Mouse (Mus musculus) hindbrain, embryonic 16.5 days (tissue): ENCODE data around the gene Cdc42ep5. TPM values are rescaled to one million over a fixed set of nuclear protein-coding genes. Genes with fewer than 3 reads are reported as not detected.
A peak's percentile ranks its signal among the peaks of the same experiment; 100 is the strongest.

ENCODE experiments used
- ATAC-seq: fragments of 200-750 bp; cut with Nextera tagmentation; 2 replicates; pipeline ENCODE4 v1.8.0; 2017; ENCODE audit warnings: moderate TSS enrichment, moderate library complexity
- H3K27ac ChIP-seq: fragments of 300-500 bp; sonication (generic); 2 replicates; pipeline ENCODE4 v1.5.1; 2014; ENCODE audit warnings: low read depth, mild to moderate bottlenecking, control low read depth, low read length, moderate library complexity
- H3K27me3 ChIP-seq: fragments of 300-500 bp; sonication (generic); replicated peaks from 2 replicates; pipeline ENCODE4 v1.6.1; 2014; ENCODE audit warnings: low read length; ENCODE audit not compliant: control insufficient read depth, insufficient read depth
- H3K36me3 ChIP-seq: fragments of 300-500 bp; sonication (generic); 2 replicates; pipeline ENCODE4 v1.6.1; 2014; ENCODE audit warnings: mild to moderate bottlenecking, low read length, moderate library complexity, mixed read lengths; ENCODE audit not compliant: control insufficient read depth, insufficient read depth
- H3K4me1 ChIP-seq: fragments of 300-500 bp; sonication (generic); 2 replicates; pipeline ENCODE4 v1.6.1; 2014; ENCODE audit warnings: low read depth, low read length; ENCODE audit not compliant: control insufficient read depth, insufficient read depth
- H3K4me2 ChIP-seq: fragments of 300-500 bp; sonication (generic); 2 replicates; pipeline ENCODE4 v1.6.1; 2014; ENCODE audit warnings: mild to moderate bottlenecking, low read length, control low read depth, moderate library complexity
- H3K4me3 ChIP-seq: fragments of 300-500 bp; sonication (generic); 2 replicates; pipeline ENCODE4 v1.5.1; 2014; ENCODE audit warnings: mild to moderate bottlenecking, low read length, control low read depth, moderate library complexity
- H3K9ac ChIP-seq: fragments of 300-500 bp; sonication (generic); 2 replicates; pipeline ENCODE4 v1.6.1; 2014; ENCODE audit warnings: low read depth, mild to moderate bottlenecking, control low read depth, low read length, moderate library complexity
- H3K9me3 ChIP-seq: fragments of 300-500 bp; sonication (generic); 2 replicates; pipeline ENCODE4 v1.6.1; 2014; ENCODE audit warnings: mild to moderate bottlenecking, low read length, moderate library complexity; ENCODE audit not compliant: control insufficient read depth
- WGBS: fragments of 180-500 bp; shearing (Covaris S2); extraction: QIAGEN DNeasy Blood & Tissue Kit; methylation state at CpG from one replicate; pipeline ENCODE4 v1.1.7; 2014; 5-methylcytosine and 5-hydroxymethylcytosine counted together
- polyA plus RNA-seq: library from polyadenylated mRNA; unstranded; fragments of >200 nt; fragmentation: Nextera tagmentation; extraction: Ambion mirVana; gene quantifications from 2 replicates; pipeline ENCODE4 v1.2.1, GENCODE M21; 2015

The Cdc42ep5 gene
- polyA plus RNA-seq, 1 experiment from 2014 or later: 9.7 TPM

- 86% methylated on average over 3 of the region's 3 CpGs for WGBS
- H3K4me1 ChIP-seq: peaks cover 8% of the 10 kb centered on the region
- no peaks in the 10 kb centered on the region for H3K27me3 ChIP-seq
- H3K27ac ChIP-seq: no peak overlapping the region; the same call in 1 of the 2 replicates
- H3K9ac ChIP-seq: no peak overlapping the region
- ATAC-seq: no peak
- no peaks in the 10 kb centered on the region for H3K9me3 ChIP-seq
- no peak overlapping the region for H3K4me2 ChIP-seq
- no peak overlapping the region for H3K4me3 ChIP-seq
- peaks cover 12% of the 10 kb centered on the region for H3K36me3 ChIP-seq
Observed at GRCm38 (mm10) chr7:4132581-4132980, 32.1 kb downstream of the Cdc42ep5 start.

GRCm38 (mm10) chr7:4131964-4132363, 32.7 kb downstream of the Cdc42ep5 start:
- 90% methylated on average over 8 of the region's 8 CpGs for WGBS
- Histone ChIP-seq H3K9me3 (no peaks in the 10 kb centered on the region), H3K27me3 (no peaks in the 10 kb centered on the region), H3K4me3 (no peak overlapping the region), H3K4me2 (no peak overlapping the region), H3K36me3 (peaks cover 12% of the 10 kb centered on the region), H3K9ac (no peak overlapping the region; the same call in 1 of the 2 replicates), H3K27ac (peak overlapping the region; percentile 31; the same call in 1 of the 2 replicates), H3K4me1 (peaks cover 8% of the 10 kb centered on the region; the same call in 1 of the 2 replicates)
- ATAC-seq: no peak

GRCm38 (mm10) chr7:4130686-4131452, 33.8 kb downstream of the Cdc42ep5 start:
- Histone ChIP-seq H3K4me2 (no peak overlapping the region), H3K9ac (no peak overlapping the region; the same call in 1 of the 2 replicates), H3K4me1 (peaks cover 8% of the 10 kb centered on the region; the same call in 1 of the 2 replicates), H3K4me3 (no peak overlapping the region), H3K36me3 (peaks cover 12% of the 10 kb centered on the region), H3K9me3 (no peaks in the 10 kb centered on the region), H3K27ac (peak overlapping the region; percentile 31), H3K27me3 (no peaks in the 10 kb centered on the region)
- 26% methylated on average over 13 of the region's 13 CpGs for WGBS
- peak; percentile 57 for ATAC-seq

GRCm38 (mm10) chr7:4128860-4129259, 35.8 kb downstream of the Cdc42ep5 start:
- Histone ChIP-seq H3K36me3 (peaks cover 12% of the 10 kb centered on the region), H3K27ac (0 out of 2 replicates have a peak overlapping the region, but pooled peaks have one; percentile 29), H3K9me3 (no peaks in the 10 kb centered on the region), H3K4me3 (no peak overlapping the region), H3K9ac (no peak overlapping the region), H3K27me3 (no peaks in the 10 kb centered on the region), H3K4me1 (peaks cover 22% of the 10 kb centered on the region), H3K4me2 (no peak overlapping the region)
- WGBS: 67% methylated on average over 6 of the region's 6 CpGs
- ATAC-seq: no peak

- Histone ChIP-seq H3K4me1 (peaks cover 29% of the 10 kb centered on the region), H3K4me2 (no peak overlapping the region), H3K4me3 (no peak overlapping the region), H3K9me3 (no peaks in the 10 kb centered on the region), H3K36me3 (peaks cover 9% of the 10 kb centered on the region), H3K9ac (no peak overlapping the region), H3K27me3 (no peaks in the 10 kb centered on the region), H3K27ac (no peak overlapping the region)
- ATAC-seq: no peak
- 93% methylated on average over 4 of the region's 4 CpGs for WGBS
Observed at GRCm38 (mm10) chr7:4127894-4128293, 36.8 kb downstream of the Cdc42ep5 start.

- H3K4me2 ChIP-seq: no peak overlapping the region
- no peaks in the 10 kb centered on the region for H3K27me3 ChIP-seq
- H3K4me1 ChIP-seq: peaks cover 29% of the 10 kb centered on the region
- WGBS: 84% methylated on average over 11 of the region's 11 CpGs
- no peak for ATAC-seq
- H3K27ac ChIP-seq: no peak overlapping the region
- no peak overlapping the region for H3K4me3 ChIP-seq
- H3K9ac ChIP-seq: no peak overlapping the region
- H3K9me3 ChIP-seq: no peaks in the 10 kb centered on the region
- H3K36me3 ChIP-seq: peaks cover 8% of the 10 kb centered on the region
Observed at GRCm38 (mm10) chr7:4126992-4127785, 37.5 kb downstream of the Cdc42ep5 start.

GRCm38 (mm10) chr7:4125306-4125705, 39.4 kb downstream of the Cdc42ep5 start:
- Histone ChIP-seq H3K9ac (peak overlapping the region; percentile 43; the same call in 1 of the 2 replicates), H3K27me3 (no peaks in the 10 kb centered on the region), H3K36me3 (peaks cover 6% of the 10 kb centered on the region), H3K4me2 (peak overlapping the region; percentile 17), H3K27ac (peak overlapping the region; percentile 88), H3K9me3 (no peaks in the 10 kb centered on the region), H3K4me1 (peaks cover 27% of the 10 kb centered on the region), H3K4me3 (no peak overlapping the region)
- no peak for ATAC-seq
- WGBS: 36% methylated on average over 9 of the region's 9 CpGs

- H3K27ac ChIP-seq: peak overlapping the region; percentile 88
- 6% methylated on average over 5 of the region's 5 CpGs for WGBS
- peak overlapping the region; percentile 48 for H3K9ac ChIP-seq
- H3K4me3 ChIP-seq: peak overlapping the region; percentile 22
- ATAC-seq: 0 out of 2 replicates have a peak, but pooled peaks have one; percentile 0
- no peaks in the 10 kb centered on the region for H3K27me3 ChIP-seq
- H3K4me2 ChIP-seq: peak overlapping the region; percentile 44
- H3K36me3 ChIP-seq: peaks cover 6% of the 10 kb centered on the region
- peaks cover 27% of the 10 kb centered on the region for H3K4me1 ChIP-seq
- H3K9me3 ChIP-seq: no peaks in the 10 kb centered on the region
Observed at GRCm38 (mm10) chr7:4124856-4125255, 39.8 kb downstream of the Cdc42ep5 start.

GRCm38 (mm10) chr7:4124315-4124759, 40.3 kb downstream of the Cdc42ep5 start:
- WGBS: 0% methylated on average over 10 of the region's 10 CpGs
- H3K36me3 ChIP-seq: peaks cover 6% of the 10 kb centered on the region
- peak; percentile 88 for ATAC-seq
- H3K4me1 ChIP-seq: peaks cover 27% of the 10 kb centered on the region
- H3K4me3 ChIP-seq: peak overlapping the region; percentile 22
- peak overlapping the region; percentile 48 for H3K9ac ChIP-seq
- H3K27ac ChIP-seq: peak overlapping the region; percentile 88
- no peaks in the 10 kb centered on the region for H3K9me3 ChIP-seq
- H3K4me2 ChIP-seq: peak overlapping the region; percentile 44
- H3K27me3 ChIP-seq: no peaks in the 10 kb centered on the region
